Mouse (Mus musculus) small intestine, adult 2 months (tissue): ENCODE measurements around the gene Hprt.

ENCODE experiments used
- CTCF ChIP-seq: fragments of 200-500 bp; IDR thresholded peaks from 2 replicates; pipeline ENCODE4 v1.5.1; 2012; ENCODE audit warnings: low read depth, mild to moderate bottlenecking, control low read depth, inconsistent platforms, low read length, moderate library complexity, mixed read lengths; ENCODE audit not compliant: insufficient replicate concordance, insufficient read length; ENCODE audit errors: extremely low read depth
- POLR2A ChIP-seq: fragments of 200-500 bp; IDR thresholded peaks from 2 replicates; pipeline ENCODE4 v1.6.1; 2012; ENCODE audit warnings: low read depth, mild to moderate bottlenecking, control low read depth, inconsistent platforms, low read length, moderate library complexity

DNA sequence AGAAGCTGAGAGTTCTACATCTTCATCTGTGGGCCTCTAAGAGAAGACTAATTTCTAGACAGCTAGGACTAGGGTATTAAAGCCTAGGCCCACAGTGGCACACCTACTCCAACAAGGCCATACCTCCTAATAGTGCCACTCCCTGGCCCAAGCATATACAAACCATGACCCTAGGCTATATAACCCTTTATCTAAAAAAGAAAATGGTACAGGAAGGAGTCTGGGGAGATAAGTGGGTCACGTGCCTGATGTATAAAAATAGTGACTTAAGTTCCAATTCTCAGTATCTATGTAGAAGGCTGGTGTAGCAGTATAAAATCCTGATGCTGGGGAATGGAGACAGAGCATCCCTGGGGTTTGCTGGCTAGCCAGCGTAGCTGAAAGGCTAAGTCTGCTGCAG, 22.8 kb upstream of the Hprt start:
- TF ChIP-seq CTCF: no peak
- no peak for TF ChIP-seq POLR2A
